Mouse (Mus musculus): ENCODE data around the gene Cebpa.
A peak's percentile ranks its signal among the peaks of the same experiment; 100 is the strongest.

Gene Cebpa

DNA sequence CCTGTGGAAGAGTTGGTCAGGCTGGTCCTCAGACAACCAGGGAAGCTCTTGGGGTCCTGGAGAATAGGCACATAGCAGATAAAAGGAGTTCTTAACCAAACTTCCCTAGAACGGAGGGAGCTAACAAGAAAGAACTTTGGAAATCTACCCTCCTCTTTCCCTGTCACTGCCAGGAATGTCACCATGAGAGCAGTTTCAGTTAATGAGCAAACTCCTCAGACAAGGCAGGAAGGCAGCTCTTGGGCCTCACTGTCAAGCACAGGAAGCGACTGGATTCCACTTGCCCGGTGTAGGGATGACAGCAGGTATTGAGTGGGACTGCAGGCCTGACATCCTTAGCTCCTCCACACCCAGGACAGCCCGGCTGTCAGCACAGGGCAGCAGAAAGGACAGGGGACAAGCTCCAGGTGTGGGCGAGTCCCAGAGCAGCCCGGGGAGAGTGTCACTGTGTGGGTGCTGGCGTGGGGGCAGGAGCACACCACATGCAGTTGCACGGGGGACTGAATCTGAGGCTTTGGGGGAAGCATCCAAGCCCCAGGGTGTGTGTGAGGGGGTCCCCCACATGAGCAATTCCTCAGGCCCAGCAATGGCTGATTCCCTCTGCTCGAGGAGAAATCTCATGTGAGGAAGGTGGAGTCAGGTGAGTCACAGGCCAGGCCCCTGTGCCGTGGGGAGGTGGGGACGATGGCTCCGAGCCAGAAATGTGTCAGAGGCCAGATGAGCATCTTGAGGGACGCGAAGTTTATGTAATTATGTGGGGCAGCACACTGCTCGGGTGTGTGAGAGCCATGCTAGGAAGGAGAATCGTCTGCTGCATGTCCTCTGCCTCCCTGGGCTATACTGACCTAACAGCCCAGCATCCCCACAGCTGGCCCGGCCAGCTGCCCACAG lies 9.8 kb downstream of the Cebpa start:
- no peak for TF ChIP-seq GATA4 (IDR thresholded peaks at IDR 0.05; ENCODE audit: insufficient replicate concordance, low read length)

GRCm38 (mm10) chr7:35130059-35130738 lies 11.1 kb downstream of the Cebpa start:
- TF ChIP-seq GATA4 (IDR thresholded peaks at IDR 0.05; ENCODE audit: insufficient replicate concordance, low read length): no peak

- no peak for TF ChIP-seq GATA4 (IDR thresholded peaks at IDR 0.05; ENCODE audit: insufficient replicate concordance, low read length)
Observed at GRCm38 (mm10) chr7:35130888-35131287, 11.8 kb downstream of the Cebpa start.

DNA sequence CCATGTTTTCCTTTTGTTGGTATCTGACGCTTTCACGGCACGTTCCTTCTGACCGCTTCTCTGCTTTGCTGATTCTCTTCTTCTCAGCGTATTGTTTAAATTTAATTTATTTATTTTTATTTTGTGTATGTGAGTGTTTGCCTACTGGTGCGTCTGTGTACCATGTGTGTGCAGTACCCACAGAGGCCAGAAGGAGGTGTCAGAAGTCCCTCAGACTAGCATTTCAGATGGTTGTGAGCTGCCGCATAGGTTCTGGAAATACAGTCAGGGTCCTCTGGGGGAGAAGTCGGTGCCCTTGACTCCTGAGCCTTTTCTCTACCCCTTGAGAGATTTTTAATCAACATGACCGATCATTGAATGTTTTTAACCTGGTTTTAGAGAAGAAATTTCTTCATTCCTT lies 12.5 kb downstream of the Cebpa start:
- TF ChIP-seq GATA4 (IDR thresholded peaks at IDR 0.05; ENCODE audit: insufficient replicate concordance, low read length): no peak

DNA sequence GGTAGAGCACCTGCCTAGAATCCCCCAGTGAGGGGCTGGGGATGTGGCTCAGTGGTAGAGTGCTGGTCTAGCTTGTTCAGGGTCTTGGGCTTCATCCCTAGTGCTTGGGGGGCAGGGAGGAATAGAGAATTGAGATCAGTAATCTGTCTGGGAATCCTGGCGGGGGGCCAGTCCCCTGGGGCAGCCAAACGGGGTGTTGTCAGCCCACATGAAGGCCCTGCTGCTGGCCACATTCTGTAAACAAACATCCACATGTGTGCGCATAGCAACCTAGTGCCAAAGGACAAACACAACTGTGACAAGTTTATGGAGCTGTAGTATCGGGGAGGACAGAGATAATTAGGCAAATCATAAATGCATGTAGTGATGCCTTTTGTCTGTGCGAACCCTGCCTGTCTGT lies 15.5 kb downstream of the Cebpa start:
- TF ChIP-seq GATA4 (IDR thresholded peaks at IDR 0.05; ENCODE audit: insufficient replicate concordance, low read length): peak; percentile 17; the same call in 1 of the 2 replicates

DNA sequence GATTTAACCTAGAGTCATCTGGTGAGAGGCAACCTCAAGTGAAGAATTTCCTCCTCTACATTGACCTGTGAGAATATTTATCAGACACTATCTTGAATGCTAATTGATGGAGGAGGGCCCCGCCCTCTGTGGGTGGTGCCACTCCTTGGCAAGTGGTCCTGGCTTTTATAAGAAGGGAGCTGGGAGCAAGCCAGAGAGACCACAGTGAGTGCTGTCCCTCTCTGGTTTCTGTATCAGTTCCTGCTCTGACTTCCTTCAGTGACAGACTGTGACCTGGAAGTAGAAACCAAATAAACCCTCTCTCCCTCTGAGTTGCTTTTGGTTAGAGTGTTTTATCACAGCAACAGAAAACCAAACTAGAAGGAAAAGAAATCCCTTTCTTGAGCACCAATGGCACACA lies 18.4 kb downstream of the Cebpa start:
- TF ChIP-seq GATA4 (IDR thresholded peaks at IDR 0.05; ENCODE audit: insufficient replicate concordance, low read length): no peak

DNA sequence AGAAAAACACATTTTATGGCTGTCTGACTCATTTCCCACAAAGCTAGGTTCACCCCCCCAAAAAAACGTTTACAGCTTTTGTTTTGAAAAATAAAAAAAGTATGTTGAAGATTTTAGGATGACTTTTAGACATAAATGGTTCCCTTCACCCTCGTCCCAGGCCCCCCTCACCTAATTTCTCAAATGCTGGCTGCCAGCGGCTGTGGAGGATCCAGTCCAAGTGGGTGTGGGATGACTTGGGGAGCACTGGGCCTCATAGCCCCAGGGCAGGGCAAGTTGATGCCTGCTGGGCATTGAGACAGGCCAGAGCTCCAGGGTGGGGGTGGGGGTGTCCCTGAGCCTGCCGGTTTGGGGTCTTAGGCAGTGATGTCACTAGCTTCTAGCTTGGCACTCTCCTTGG lies 19.4 kb downstream of the Cebpa start:
- no peak for TF ChIP-seq GATA4 (IDR thresholded peaks at IDR 0.05; ENCODE audit: insufficient replicate concordance, low read length)

GRCm38 (mm10) chr7:35139880-35140279 lies 20.8 kb downstream of the Cebpa start:
- no peak for TF ChIP-seq GATA4 (IDR thresholded peaks at IDR 0.05; ENCODE audit: insufficient replicate concordance, low read length)

- no peak for TF ChIP-seq GATA4 (IDR thresholded peaks at IDR 0.05; ENCODE audit: insufficient replicate concordance, low read length)
Observed at GRCm38 (mm10) chr7:35141519-35141918, 22.4 kb downstream of the Cebpa start.

DNA sequence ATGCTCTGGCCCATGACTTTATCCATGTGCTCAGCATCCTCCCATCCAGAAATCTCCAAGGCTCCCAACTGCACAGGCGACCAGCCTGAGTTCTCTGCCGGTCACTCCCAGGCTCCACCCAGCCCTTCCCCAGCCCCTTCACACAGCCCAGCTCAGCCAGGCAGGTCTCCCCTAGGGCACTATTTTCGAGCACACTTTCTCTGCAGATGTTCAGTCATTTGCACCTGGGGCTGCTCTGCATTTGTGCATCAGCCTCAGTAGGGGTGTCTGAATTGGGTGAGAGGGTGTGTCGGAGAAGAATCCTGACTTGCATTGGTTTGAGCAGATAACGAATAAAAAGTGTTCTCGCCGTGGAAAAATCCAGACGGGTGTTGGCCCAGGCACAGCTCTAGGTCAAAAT lies 23.4 kb downstream of the Cebpa start:
- no peak for TF ChIP-seq GATA4 (IDR thresholded peaks at IDR 0.05; ENCODE audit: insufficient replicate concordance, low read length)

GRCm38 (mm10) chr7:35143864-35144618 lies 24.9 kb downstream of the Cebpa start:
- TF ChIP-seq GATA4 (IDR thresholded peaks at IDR 0.05; ENCODE audit: insufficient replicate concordance, low read length): no peak

- TF ChIP-seq GATA4 (IDR thresholded peaks at IDR 0.05; ENCODE audit: insufficient replicate concordance, low read length): no peak
Observed at GRCm38 (mm10) chr7:35145068-35145467, 26.0 kb downstream of the Cebpa start.

GRCm38 (mm10) chr7:35146269-35146668 lies 27.2 kb downstream of the Cebpa start:
- no peak for TF ChIP-seq GATA4 (IDR thresholded peaks at IDR 0.05; ENCODE audit: insufficient replicate concordance, low read length)

- no peak for TF ChIP-seq GATA4 (IDR thresholded peaks at IDR 0.05; ENCODE audit: insufficient replicate concordance, low read length)
Observed at GRCm38 (mm10) chr7:35149616-35150433, 30.7 kb downstream of the Cebpa start.

GRCm38 (mm10) chr7:35150860-35151259 lies 31.8 kb downstream of the Cebpa start:
- TF ChIP-seq GATA4 (IDR thresholded peaks at IDR 0.05; ENCODE audit: insufficient replicate concordance, low read length): no peak
